Mouse (Mus musculus): ENCODE measurements around the gene Atxn7l1. TPM values are rescaled to one million over a fixed set of nuclear protein-coding genes. Genes with fewer than 3 reads are reported as not detected.

Gene Atxn7l1
- polyA plus RNA-seq, 1 experiment, result 37.1 TPM

DNA sequence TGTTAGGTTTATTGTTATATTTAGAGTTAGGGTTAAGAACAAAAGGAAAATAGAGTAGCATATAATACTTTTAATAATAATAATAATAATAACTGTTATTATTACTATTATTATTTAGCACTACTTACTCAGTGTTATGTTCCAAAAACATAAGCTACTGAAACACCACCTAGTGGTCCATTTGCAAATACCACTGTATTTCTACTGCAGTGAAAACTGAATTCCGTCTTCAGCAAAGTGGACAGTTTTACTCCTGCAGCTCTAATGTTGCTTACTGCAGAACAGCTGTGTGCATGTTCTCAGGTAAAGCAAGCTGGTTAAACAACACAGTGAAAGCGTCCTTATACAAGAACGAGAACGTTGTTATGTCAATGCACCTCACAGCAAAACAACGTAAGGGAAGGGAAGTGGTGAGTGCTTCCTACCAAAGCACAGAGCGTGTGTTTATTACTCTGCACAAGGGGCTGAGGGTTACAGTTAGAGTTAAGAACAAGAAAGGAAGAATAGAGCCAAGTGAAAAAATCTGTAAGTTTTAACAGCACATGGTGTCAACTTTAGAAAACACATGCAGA lies 264.2 kb downstream of the Atxn7l1 start:
- no peaks in the 10 kb centered on the region for H3K36me3 ChIP-seq (ENCODE audit: control insufficient read depth, insufficient read depth, low read length)
- H3K4me3 ChIP-seq (ENCODE audit: extremely low read depth, insufficient read depth, insufficient read length), result no peak overlapping the region
- H3K27ac ChIP-seq (ENCODE audit: insufficient read depth, low read length), result no peak overlapping the region
- H3K27me3 ChIP-seq (ENCODE audit: control insufficient read depth, insufficient read depth, low read length), result no peaks in the 10 kb centered on the region
- 11% methylated on average over 6 of the region's 6 CpGs for WGBS
- no peaks in the 10 kb centered on the region for H3K4me1 ChIP-seq (ENCODE audit: control insufficient read depth, insufficient read depth, insufficient read length)
- DNase-seq (ENCODE audit: low read depth in 1 of 2, low spot score in 2 of 2), result no peak
- TF ChIP-seq POLR2A (IDR thresholded peaks at IDR 0.05; ENCODE audit: low read depth, low read length) (no peak), CTCF (IDR thresholded peaks at IDR 0.05; ENCODE audit: extremely low read depth, insufficient read depth, insufficient read length, insufficient replicate concordance) (no peak)

Other genes starting within 250 kb of the Atxn7l1 start
- gene Sypl, start 193.8 kb upstream of the Atxn7l1 start, polyA plus RNA-seq (2012; rRNA removed), result 25.7 and 36.9 TPM in 2 replicates
- gene Cdhr3, start 54.8 kb upstream of the Atxn7l1 start, polyA plus RNA-seq (2012; rRNA removed), result 0.11 and 0.28 TPM in 2 replicates
- not detected in 2 replicates for gene Efcab10, start 247.2 kb downstream of the Atxn7l1 start, polyA plus RNA-seq (2012; rRNA removed)

Data from spleen, adult 2 months (tissue).